Mouse (Mus musculus): Measurements from ENCODE around the gene Rnft1. TPM values are rescaled to one million over a fixed set of nuclear protein-coding genes. Genes with fewer than 3 reads are reported as not detected.

Rnft1 gene
- total and polyA plus RNA-seq, 3 experiments = 34.9 to 49.7 (median 49.2) TPM

- no peak overlapping the region for H3K9ac ChIP-seq (ENCODE audit: insufficient read depth, low read depth)
- peaks cover 7 to 18% of the 10 kb centered on the region in 2 experiments; a peak in 3 of 4 replicates for H3K4me1 ChIP-seq (ENCODE audit: control insufficient read depth in 1 of 2, insufficient read depth in 2 of 2)
- no peak overlapping the region for H3K4me3 ChIP-seq (replicated peaks in 1 of 3; ENCODE audit: low read depth in 2 of 3, low read length in 2 of 3, poor library complexity in 1 of 3)
- H3K27ac ChIP-seq (ENCODE audit: insufficient read depth, low read depth) = peak overlapping the region; percentile 38; the same call in 1 of the 2 replicates
- H3K36me3 ChIP-seq (replicated peaks in 1 of 2; ENCODE audit: control insufficient read depth in 1 of 2, insufficient read depth in 1 of 2, low read length in 1 of 2) = peaks cover 60 to 89% of the 10 kb centered on the region in 2 experiments
- H3K9me3 ChIP-seq (replicated peaks; ENCODE audit: low read length) = peaks cover 4% of the 10 kb centered on the region
- H3K79me2 ChIP-seq (replicated peaks; ENCODE audit: control insufficient read depth, extremely low read depth, insufficient read depth, poor library complexity, severe bottlenecking) = peaks cover 14% of the 10 kb centered on the region
- H3K27me3 ChIP-seq (replicated peaks) = no peaks in the 10 kb centered on the region
- DNase-seq (ENCODE audit: extremely low read depth) = peak; percentile 40
- TF ChIP-seq EP300 (IDR thresholded peaks at IDR 0.05; ENCODE audit: low read length) (peak; percentile 88), IRF4 (IDR thresholded peaks at IDR 0.05; ENCODE audit: low read depth, low read length) (peak; percentile 90), MAX (IDR thresholded peaks at IDR 0.05; ENCODE audit: low read length) (no peak)
- dilution Hi-C loops (cut with MboI; ENCODE audit: extremely low pct_ligation_motif_present, extremely low pct_unique_long_range_greater_than_20kb, low sequenced_read_pairs) (no loop called here), in situ Hi-C loops (cut with MboI; ENCODE audit: low pct_ligation_motif_present, low pct_unique_long_range_greater_than_20kb, low sequenced_read_pairs) (no loop called here)
- H3K4me2 ChIP-seq (ENCODE audit: insufficient read depth, low read depth, poor library complexity, severe bottlenecking) = peak overlapping the region; percentile 22; the same call in 1 of the 2 replicates
Measured at GRCm38 (mm10) chr11:86519751-86520150, 35.3 kb downstream of the Rnft1 start.

- no peak overlapping the region for H3K9ac ChIP-seq (ENCODE audit: insufficient read depth, low read depth)
- peaks cover 54 to 92% of the 10 kb centered on the region in 2 experiments for H3K36me3 ChIP-seq (replicated peaks in 1 of 2; ENCODE audit: control insufficient read depth in 1 of 2, insufficient read depth in 1 of 2, low read length in 1 of 2)
- dilution Hi-C loops (cut with MboI; ENCODE audit: extremely low pct_ligation_motif_present, extremely low pct_unique_long_range_greater_than_20kb, low sequenced_read_pairs) (no loop called here), in situ Hi-C loops (cut with MboI; ENCODE audit: low pct_ligation_motif_present, low pct_unique_long_range_greater_than_20kb, low sequenced_read_pairs) (no loop called here)
- peaks cover 31% of the 10 kb centered on the region for H3K79me2 ChIP-seq (replicated peaks; ENCODE audit: control insufficient read depth, extremely low read depth, insufficient read depth, poor library complexity, severe bottlenecking)
- DNase-seq (ENCODE audit: extremely low read depth) = no peak
- H3K4me2 ChIP-seq (ENCODE audit: insufficient read depth, low read depth, poor library complexity, severe bottlenecking) = no peak overlapping the region
- no peaks in the 10 kb centered on the region for H3K27me3 ChIP-seq (replicated peaks)
- H3K9me3 ChIP-seq (replicated peaks; ENCODE audit: low read length) = no peaks in the 10 kb centered on the region
- H3K27ac ChIP-seq (ENCODE audit: insufficient read depth, low read depth) = no peak overlapping the region
- 0 out of 4 replicates have a peak, but pooled peaks cover 0 to 3% of the 10 kb centered on the region in 2 experiments for H3K4me1 ChIP-seq (ENCODE audit: control insufficient read depth in 1 of 2, insufficient read depth in 2 of 2)
- no peak for TF ChIP-seq TBP (conservative IDR thresholded peaks at IDR 0.05; ENCODE audit: low read depth, low read length)
- TF ChIP-seq ZMIZ1 (IDR thresholded peaks at IDR 0.05; ENCODE audit: low read depth, low read length) = no peak
- no peak for TF ChIP-seq MXI1 (IDR thresholded peaks at IDR 0.05; ENCODE audit: low read depth, low read length)
- no peak for TF ChIP-seq TCF12 (IDR thresholded peaks at IDR 0.05; ENCODE audit: low read depth, low read length)
- TF ChIP-seq POLR2A (IDR thresholded peaks at IDR 0.05; ENCODE audit: low read depth, low read length) = no peak
- TF ChIP-seq NRF1 (IDR thresholded peaks at IDR 0.05; ENCODE audit: low read depth, low read length) = no peak
- TF ChIP-seq KAT2A (IDR thresholded peaks at IDR 0.05; ENCODE audit: insufficient replicate concordance, low read length) = no peak
- no peak for TF ChIP-seq UBTF (IDR thresholded peaks at IDR 0.05; ENCODE audit: low read depth, low read length)
- TF ChIP-seq CTCF (conservative IDR thresholded peaks at IDR 0.05 in 1 of 2, IDR thresholded peaks at IDR 0.05 in 1 of 2; ENCODE audit: low read depth in 2 of 2, low read length in 2 of 2) = no peak
- TF ChIP-seq GABPA (IDR thresholded peaks at IDR 0.05; ENCODE audit: insufficient replicate concordance, low read depth, low read length) = no peak
- TF ChIP-seq ELF1 (IDR thresholded peaks at IDR 0.05; ENCODE audit: low read depth, low read length) = no peak
- no peak for TF ChIP-seq MYC (IDR thresholded peaks at IDR 0.05; ENCODE audit: low read depth, low read length)
- no peak for TF ChIP-seq EP300 (IDR thresholded peaks at IDR 0.05; ENCODE audit: low read length)
- TF ChIP-seq MAZ (IDR thresholded peaks at IDR 0.05; ENCODE audit: low read depth, low read length) = no peak
- no peak for TF ChIP-seq USF1 (IDR thresholded peaks at IDR 0.05; ENCODE audit: low read depth, low read length)
- TF ChIP-seq ZNF384 (IDR thresholded peaks at IDR 0.05; ENCODE audit: low read depth, low read length) = no peak
- no peak for TF ChIP-seq CHD1 (IDR thresholded peaks at IDR 0.05; ENCODE audit: low read depth, low read length)
- H3K4me3 ChIP-seq (replicated peaks in 1 of 3; ENCODE audit: low read depth in 2 of 3, low read length in 2 of 3, poor library complexity in 1 of 3) = no peak overlapping the region
Measured at GRCm38 (mm10) chr11:86527528-86527927, 43.1 kb downstream of the Rnft1 start.
